Mouse (Mus musculus): ENCODE data around the gene Gucd1.
"Not testable (repeated sequence)": the region's sequence is repeated elsewhere in the genome, so short reads cannot be mapped to it uniquely, and the experiment has no call there.

Gene Gucd1

GRCm38 (mm10) chr10:75458329-75458728, 59.4 kb downstream of the Gucd1 start:
- no peak for DNase-seq

GRCm38 (mm10) chr10:75457852-75458251, 59.9 kb downstream of the Gucd1 start:
- DNase-seq = no peak

- DNase-seq = not testable (repeated sequence)
Measured at GRCm38 (mm10) chr10:75456061-75456831, 61.5 kb downstream of the Gucd1 start.

GRCm38 (mm10) chr10:75451036-75451786, 66.6 kb downstream of the Gucd1 start:
- peak; percentile 23 for DNase-seq

- DNase-seq = no peak
Measured at GRCm38 (mm10) chr10:75450331-75450730, 67.4 kb downstream of the Gucd1 start.

GRCm38 (mm10) chr10:75448806-75449420, 68.9 kb downstream of the Gucd1 start:
- no peak for DNase-seq

- no peak for DNase-seq
Measured at GRCm38 (mm10) chr10:75447489-75447888, 70.3 kb downstream of the Gucd1 start.

GRCm38 (mm10) chr10:75446501-75447083, 71.2 kb downstream of the Gucd1 start:
- DNase-seq = no peak

- DNase-seq = no peak
Measured at GRCm38 (mm10) chr10:75445030-75445429, 72.7 kb downstream of the Gucd1 start.

- DNase-seq = no peak
Measured at GRCm38 (mm10) chr10:75444111-75444826, 73.5 kb downstream of the Gucd1 start.

- no peak for DNase-seq
Measured at GRCm38 (mm10) chr10:75443017-75443416, 74.8 kb downstream of the Gucd1 start.

GRCm38 (mm10) chr10:75441800-75442199, 76.0 kb downstream of the Gucd1 start:
- DNase-seq = no peak

GRCm38 (mm10) chr10:75440756-75441155, 77.0 kb downstream of the Gucd1 start:
- DNase-seq = no peak

- DNase-seq = peak; percentile 34
Measured at GRCm38 (mm10) chr10:75439211-75439811, 78.5 kb downstream of the Gucd1 start.

- DNase-seq = no peak
Measured at GRCm38 (mm10) chr10:75438132-75438810, 79.5 kb downstream of the Gucd1 start.

- DNase-seq = no peak
Measured at GRCm38 (mm10) chr10:75437284-75437683, 80.5 kb downstream of the Gucd1 start.

GRCm38 (mm10) chr10:75436604-75437217, 81.1 kb downstream of the Gucd1 start:
- peak; percentile 83 for DNase-seq

GRCm38 (mm10) chr10:75430633-75431032, 87.1 kb downstream of the Gucd1 start:
- no peak for DNase-seq

- DNase-seq = no peak
Measured at GRCm38 (mm10) chr10:75430147-75430537, 87.6 kb downstream of the Gucd1 start.

- no peak for DNase-seq
Measured at GRCm38 (mm10) chr10:75429522-75430146, 88.1 kb downstream of the Gucd1 start.

- DNase-seq = no peak
Measured at GRCm38 (mm10) chr10:75429004-75429380, 88.8 kb downstream of the Gucd1 start.
